Mouse (Mus musculus) frontal cortex, postnatal 25 days (tissue): ENCODE measurements around the gene Foxn1.

Experiments used
- DNase-seq, 2 experiments: peaks; one replicate each; pipeline ENCODE4 v3.0.0; 2022; ENCODE audit warnings: low spot score in 2 of 2

Gene Foxn1

GRCm38 (mm10) chr11:78400936-78401335 is 14.6 kb upstream of the Foxn1 start:
- no peak for DNase-seq

- DNase-seq = peak; percentile 73 to 75
Measured at GRCm38 (mm10) chr11:78399680-78400079, 13.3 kb upstream of the Foxn1 start.

DNA sequence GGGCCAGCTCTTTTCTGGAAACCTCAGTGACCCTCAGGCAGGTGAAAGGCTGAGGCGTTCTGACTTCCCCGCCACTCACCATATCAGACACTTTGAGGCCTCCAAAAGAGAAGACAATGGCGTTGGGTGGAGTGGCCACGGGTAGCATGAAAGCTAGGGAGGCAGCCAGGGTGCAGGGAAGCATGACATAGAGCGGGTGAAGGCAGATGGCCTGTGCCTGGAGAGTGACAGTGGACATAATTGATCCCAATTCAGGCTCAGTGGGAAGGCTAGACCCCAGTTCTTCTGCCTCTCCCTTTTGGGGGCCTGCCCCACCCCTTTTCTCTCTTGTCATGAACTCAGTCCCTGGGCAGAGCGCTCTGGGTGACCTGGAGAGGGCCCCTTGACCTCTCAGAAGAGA is 11.9 kb upstream of the Foxn1 start:
- DNase-seq = no peak

- DNase-seq = peak; percentile 14 to 28
Measured at GRCm38 (mm10) chr11:78397397-78397796, 11.0 kb upstream of the Foxn1 start.

DNA sequence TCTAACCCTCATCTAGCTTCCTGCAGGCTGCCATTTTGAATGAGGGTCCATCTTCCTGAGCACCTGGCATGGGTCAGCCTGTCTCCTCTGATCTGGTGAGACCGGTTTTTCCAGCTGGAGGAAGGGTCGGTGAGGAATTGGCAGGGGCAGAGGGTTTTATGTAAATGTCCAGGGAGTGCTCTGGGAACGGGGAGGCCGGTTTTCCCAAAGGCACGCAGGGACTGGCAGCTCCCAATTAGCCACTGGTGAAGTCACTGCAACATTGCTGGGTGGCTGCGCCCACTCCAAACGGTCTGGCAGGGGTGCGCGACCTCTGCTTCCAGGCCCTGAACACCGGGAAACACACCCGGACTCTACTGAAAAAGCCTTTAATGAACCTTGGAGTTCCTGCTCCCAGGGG is 10.6 kb upstream of the Foxn1 start:
- no peak for DNase-seq

- no peak for DNase-seq
Measured at GRCm38 (mm10) chr11:78392728-78393127, 6.4 kb upstream of the Foxn1 start.

- DNase-seq = no peak
Measured at GRCm38 (mm10) chr11:78385776-78386175, 582 bp downstream of the Foxn1 start.

- no peak for DNase-seq
Measured at GRCm38 (mm10) chr11:78382701-78383100, 3.7 kb downstream of the Foxn1 start.

DNA sequence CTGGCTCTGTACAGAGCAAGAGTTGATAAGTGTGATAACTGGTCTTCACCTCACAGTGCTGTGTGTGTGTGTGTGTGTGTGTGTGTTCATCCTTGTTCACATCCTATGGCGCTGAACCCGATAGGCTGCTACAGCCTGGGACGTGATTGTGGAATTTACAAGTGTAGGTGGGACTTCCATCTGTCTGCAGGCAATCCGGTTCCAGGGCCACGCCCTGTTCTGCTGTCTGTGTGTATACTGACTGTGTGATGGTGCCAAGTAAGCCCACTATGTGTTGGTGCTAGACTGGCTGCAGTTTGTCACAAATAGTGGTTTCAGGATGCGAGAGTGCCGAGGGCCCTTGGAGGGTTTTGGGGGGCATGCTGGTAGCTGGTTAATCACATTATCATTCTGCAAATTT is 4.1 kb downstream of the Foxn1 start:
- DNase-seq = no peak

- DNase-seq = no peak
Measured at GRCm38 (mm10) chr11:78380996-78381395, 5.4 kb downstream of the Foxn1 start.

DNA sequence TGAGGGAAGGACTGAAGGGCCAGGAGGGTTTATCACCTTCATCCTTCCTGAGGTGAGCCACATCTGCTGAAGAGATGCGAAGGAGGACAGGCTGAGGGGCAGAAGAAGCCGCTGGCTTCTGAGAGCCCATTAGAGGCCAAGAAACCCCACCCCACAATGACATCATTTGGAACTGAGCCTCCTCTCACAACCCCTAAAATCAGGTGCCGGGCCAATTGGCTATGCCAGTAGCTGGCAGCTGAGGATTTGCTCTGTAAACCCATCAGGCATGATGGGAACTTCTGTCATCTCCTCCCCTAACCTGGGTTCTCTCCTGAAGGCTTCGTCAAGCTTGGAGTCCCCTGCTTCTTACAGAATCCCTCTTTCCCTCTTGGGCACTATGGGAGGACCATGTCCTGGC is 6.0 kb downstream of the Foxn1 start:
- no peak for DNase-seq

- no peak for DNase-seq
Measured at GRCm38 (mm10) chr11:78377549-78378159, 8.7 kb downstream of the Foxn1 start.

GRCm38 (mm10) chr11:78374147-78374546 is 12.2 kb downstream of the Foxn1 start:
- DNase-seq = no peak

- DNase-seq = no peak
Measured at GRCm38 (mm10) chr11:78372610-78373009, 13.7 kb downstream of the Foxn1 start.

- DNase-seq = no peak
Measured at GRCm38 (mm10) chr11:78372166-78372565, 14.2 kb downstream of the Foxn1 start.

- no peak for DNase-seq
Measured at GRCm38 (mm10) chr11:78371711-78372110, 14.6 kb downstream of the Foxn1 start.

DNA sequence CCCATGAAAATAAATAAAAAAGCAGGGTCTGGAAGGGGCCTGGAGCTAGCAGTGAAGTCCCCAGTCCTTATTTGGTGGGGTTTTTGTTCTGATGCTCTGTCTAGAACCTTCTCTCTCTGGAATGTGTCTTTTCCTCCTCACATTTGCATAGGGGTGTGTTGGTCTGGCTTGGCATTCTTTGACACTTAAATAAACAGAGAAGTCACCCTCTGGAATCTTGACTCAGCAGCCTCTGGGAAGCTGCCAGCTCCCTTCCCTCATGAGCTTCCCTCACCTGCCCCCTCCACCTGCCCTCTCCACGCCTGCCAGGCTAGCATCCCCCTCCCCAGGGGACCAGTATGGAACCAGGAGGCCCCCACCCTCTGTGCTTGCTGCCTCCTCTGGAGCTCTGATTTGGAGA is 16.0 kb downstream of the Foxn1 start:
- no peak for DNase-seq

GRCm38 (mm10) chr11:78367456-78368225 is 18.7 kb downstream of the Foxn1 start:
- DNase-seq = no peak

DNA sequence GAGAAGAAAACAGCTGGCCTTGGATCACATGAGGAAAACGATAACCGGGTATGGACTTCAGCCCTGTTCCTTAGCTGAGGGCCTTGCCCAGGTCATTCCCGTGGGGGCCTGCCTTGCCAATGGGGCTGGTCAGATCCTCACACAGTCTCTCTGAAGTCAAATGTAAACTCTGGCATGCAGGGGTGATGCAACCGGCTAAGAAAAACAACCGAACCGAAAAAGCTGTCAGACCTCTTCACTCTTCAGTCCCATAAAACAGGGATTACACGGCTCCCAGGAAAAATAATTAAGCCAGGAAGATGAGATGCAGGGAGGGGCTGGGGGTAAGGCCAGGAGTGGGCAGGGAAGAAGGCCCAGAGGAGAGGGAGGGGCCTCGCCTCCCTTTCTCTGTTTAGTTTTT is 22.3 kb downstream of the Foxn1 start:
- DNase-seq = no peak

DNA sequence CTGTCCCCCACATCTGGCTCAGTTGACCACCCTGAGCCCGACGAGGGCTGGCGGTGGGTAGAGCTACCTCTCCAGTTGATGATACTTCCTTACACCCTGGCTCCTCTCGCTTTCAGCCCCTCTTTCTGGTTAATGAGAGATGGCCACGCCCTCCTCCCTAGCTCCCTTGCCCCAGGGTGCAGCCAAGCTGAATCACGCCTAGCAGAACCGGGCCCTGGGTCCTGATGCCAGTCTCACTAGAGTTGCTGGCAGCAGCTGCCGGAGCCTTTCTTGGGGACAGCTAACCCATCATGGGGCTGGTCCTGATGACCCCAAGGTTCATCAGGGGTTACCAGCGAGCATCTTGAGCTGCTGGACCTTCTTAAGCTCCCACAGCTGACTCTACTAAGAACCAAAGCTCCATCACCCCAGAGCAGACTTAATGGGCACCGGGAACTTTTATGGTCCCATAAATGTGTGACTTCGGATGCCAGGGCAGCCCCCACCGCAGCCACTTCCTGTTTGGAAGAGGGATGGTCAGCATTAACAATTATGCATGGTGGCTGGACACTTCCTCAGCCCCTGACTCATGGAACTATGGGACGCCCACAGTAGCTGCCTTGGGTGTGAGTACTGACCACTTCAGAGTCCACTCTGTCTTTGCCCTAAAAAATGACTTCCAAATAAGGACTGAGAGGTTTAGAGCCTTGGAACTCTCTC is 22.9 kb downstream of the Foxn1 start:
- no peak for DNase-seq

- no peak for DNase-seq
Measured at GRCm38 (mm10) chr11:78360789-78361131, 25.6 kb downstream of the Foxn1 start.

DNA sequence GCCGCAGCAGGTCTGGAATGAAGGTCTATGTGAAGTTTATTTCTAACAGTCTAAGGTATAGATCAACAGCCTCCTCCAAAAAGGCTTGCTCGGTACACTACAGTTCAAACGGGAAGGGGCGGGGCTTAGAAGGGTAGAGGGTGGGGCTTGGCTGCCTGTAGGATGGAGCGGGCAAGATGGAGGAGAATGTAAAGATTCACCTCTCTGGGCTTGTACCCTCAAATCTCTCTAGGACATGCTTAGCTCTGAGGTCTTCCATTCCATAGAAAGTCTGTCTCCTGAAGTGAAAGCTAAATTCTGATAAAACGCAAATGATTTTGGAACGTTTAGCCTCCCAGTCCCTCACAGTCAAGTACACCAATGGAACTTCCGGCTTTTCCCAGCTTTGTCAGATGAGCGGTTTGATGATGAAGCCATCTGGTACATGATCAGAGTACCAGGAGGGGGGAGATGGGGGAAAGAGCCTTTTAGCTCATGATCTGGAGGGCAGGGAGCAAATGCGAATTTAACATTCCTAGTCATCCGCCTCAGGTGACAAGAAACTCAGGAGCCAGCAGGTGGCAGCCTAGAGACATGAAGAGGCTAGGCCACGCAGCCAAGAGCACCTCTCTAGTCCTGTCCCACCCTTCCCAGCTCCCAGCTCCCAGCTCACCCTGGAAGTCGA is 26.1 kb downstream of the Foxn1 start:
- DNase-seq = peak; percentile 55 to 63
